Mouse (Mus musculus) myocyte (in vitro differentiated cells): ENCODE measurements at regions not wholly inside any gene's neighbourhood (a gene's known extent, or its start where the extent isn't known, plus 50 kb on each side); places are given as distances from the start of the nearest gene placed in this dataset.
A peak's percentile ranks its signal among the peaks of the same experiment; 100 is the strongest.

Source experiments
- H3K27me3 ChIP-seq: one replicate; pipeline ENCODE4 v1.6.1; 2011; ENCODE audit not compliant: control insufficient read depth, insufficient read depth, insufficient read length
- H3K36me3 ChIP-seq: one replicate; pipeline ENCODE4 v1.6.1; 2011; ENCODE audit not compliant: control insufficient read depth, insufficient read depth
- H3K4me2 ChIP-seq: one replicate; pipeline ENCODE4 v1.6.1; 2011; ENCODE audit warnings: low read depth, control low read depth
- H3K4me3 ChIP-seq: one replicate; pipeline ENCODE4 v1.5.1; 2011; ENCODE audit warnings: mild to moderate bottlenecking, control low read depth, moderate library complexity
- H3K79me2 ChIP-seq: one replicate; pipeline ENCODE4 v1.6.1; 2011; ENCODE audit not compliant: control insufficient read depth, insufficient read depth
- H3ac ChIP-seq: one replicate; pipeline ENCODE4 v1.6.1; 2011; ENCODE audit not compliant: control insufficient read depth, insufficient read length
- CEBPB ChIP-seq: IDR thresholded peaks from 2 replicates; pipeline ENCODE4 v1.6.1; 2011; ENCODE audit warnings: mild to moderate bottlenecking, moderate library complexity; ENCODE audit not compliant: poor library complexity, insufficient read depth, severe bottlenecking
- E2F4 ChIP-seq: IDR thresholded peaks from one replicate; pipeline ENCODE4 v1.6.1; 2011; ENCODE audit warnings: mild to moderate bottlenecking, control low read depth, moderate library complexity; ENCODE audit not compliant: insufficient read depth
- MAX ChIP-seq: IDR thresholded peaks from one replicate; pipeline ENCODE4 v1.6.1; 2011; ENCODE audit warnings: low read depth, mild to moderate bottlenecking, control low read depth
- MYOD1 ChIP-seq, 3 experiments: IDR thresholded peaks; one replicate each; pipeline ENCODE4 v1.6.1; 2011; ENCODE audit warnings: control low read depth in 2 of 3, low read depth in 2 of 3, mild to moderate bottlenecking in 2 of 3, moderate library complexity in 1 of 3; ENCODE audit not compliant: insufficient read length in 2 of 3, control insufficient read depth in 1 of 3
- MYOG ChIP-seq, 3 experiments: IDR thresholded peaks; one replicate each; pipeline ENCODE4 v1.6.1; 2011; ENCODE audit warnings: control low read depth in 2 of 3, low read depth in 2 of 3, mild to moderate bottlenecking in 2 of 3; ENCODE audit not compliant: insufficient read length in 2 of 3, control insufficient read depth in 1 of 3, insufficient read depth in 1 of 3
- POLR2A ChIP-seq: IDR thresholded peaks from one replicate; pipeline ENCODE4 v1.6.1; 2011; ENCODE audit warnings: low read depth, mild to moderate bottlenecking, control low read depth, moderate library complexity; ENCODE audit not compliant: insufficient read length
- POLR2AphosphoS2 ChIP-seq: IDR thresholded peaks from one replicate; pipeline ENCODE4 v1.6.1; 2011; ENCODE audit warnings: low read depth, control low read depth; ENCODE audit not compliant: insufficient read length
- REST ChIP-seq: IDR thresholded peaks from one replicate; pipeline ENCODE4 v1.6.1; 2011; ENCODE audit warnings: mild to moderate bottlenecking, control low read depth, moderate library complexity; ENCODE audit not compliant: insufficient read depth, insufficient read length
- SRF ChIP-seq: IDR thresholded peaks from one replicate; pipeline ENCODE4 v1.6.1; 2011; ENCODE audit warnings: low read depth; ENCODE audit not compliant: control insufficient read depth, insufficient read length
- TCF12 ChIP-seq: IDR thresholded peaks from one replicate; pipeline ENCODE4 v1.6.1; 2011; ENCODE audit warnings: mild to moderate bottlenecking, control low read depth; ENCODE audit not compliant: poor library complexity, insufficient read depth, severe bottlenecking
- TCF3 ChIP-seq: IDR thresholded peaks from one replicate; pipeline ENCODE4 v1.6.1; 2011; ENCODE audit warnings: low read depth, control low read depth; ENCODE audit not compliant: insufficient read length
- USF1 ChIP-seq: IDR thresholded peaks from one replicate; pipeline ENCODE4 v1.6.1; 2011; ENCODE audit warnings: low read depth, mild to moderate bottlenecking, control low read depth, moderate library complexity

GRCm38 (mm10) chr10:70364976-70365345, 75.3 kb upstream of the Fam13c start:
- no peak overlapping the region for H3K4me3 ChIP-seq
- no peak for TF ChIP-seq REST
- TF ChIP-seq MYOD1 (IDR thresholded peaks at IDR 0.05; ENCODE audit: control insufficient read depth in 1 of 3, insufficient read length in 2 of 3, low read depth in 2 of 3): no peak
- TF ChIP-seq TCF12: no peak
- TF ChIP-seq POLR2A: no peak
- TF ChIP-seq USF1: no peak
- TF ChIP-seq MAX: no peak
- TF ChIP-seq CEBPB: no peak
- TF ChIP-seq POLR2AphosphoS2: no peak
- no peak for TF ChIP-seq TCF3
- no peak for TF ChIP-seq MYOG (IDR thresholded peaks at IDR 0.05; ENCODE audit: control insufficient read depth in 1 of 3, insufficient read depth in 1 of 3, insufficient read length in 2 of 3, low read depth in 2 of 3)
- TF ChIP-seq SRF: no peak
- TF ChIP-seq E2F4: no peak
- H3K4me2 ChIP-seq: no peak overlapping the region
- no peaks in the 10 kb centered on the region for H3K27me3 ChIP-seq
- no peaks in the 10 kb centered on the region for H3K36me3 ChIP-seq
- no peaks in the 10 kb centered on the region for H3K79me2 ChIP-seq
- H3ac ChIP-seq: no peak overlapping the region

DNA sequence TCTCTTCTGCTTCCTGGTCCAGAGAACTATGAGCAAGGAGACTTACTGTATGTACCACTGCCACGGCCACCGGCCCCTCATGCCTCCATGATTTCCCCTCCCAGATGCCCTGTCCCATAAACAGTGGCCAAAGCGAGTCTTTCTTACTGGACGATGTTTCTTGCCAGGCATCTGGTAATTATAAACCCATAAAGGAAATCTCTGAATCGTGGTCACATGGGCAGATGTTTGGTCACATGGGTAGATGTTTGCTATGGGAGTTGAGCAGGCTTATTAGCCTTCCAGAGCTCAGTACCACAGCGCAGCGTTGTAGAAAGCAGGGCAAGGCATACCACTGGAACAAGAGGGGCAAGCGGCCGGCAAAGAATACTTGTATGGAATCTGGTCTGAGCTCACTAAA, 74.8 kb upstream of the Fam13c start:
- H3K4me3 ChIP-seq: no peak overlapping the region
- no peaks in the 10 kb centered on the region for H3K27me3 ChIP-seq
- H3ac ChIP-seq: no peak overlapping the region
- H3K4me2 ChIP-seq: no peak overlapping the region
- no peaks in the 10 kb centered on the region for H3K36me3 ChIP-seq
- no peaks in the 10 kb centered on the region for H3K79me2 ChIP-seq
- no peak for TF ChIP-seq REST
- TF ChIP-seq USF1: peak; percentile 39

- TF ChIP-seq USF1 (no peak), MYOD1 (IDR thresholded peaks at IDR 0.05; ENCODE audit: control insufficient read depth in 1 of 3, insufficient read length in 2 of 3, low read depth in 2 of 3) (no peak), REST (no peak)
Measured at GRCm38 (mm10) chr10:70367866-70368265, 72.4 kb upstream of the Fam13c start.

DNA sequence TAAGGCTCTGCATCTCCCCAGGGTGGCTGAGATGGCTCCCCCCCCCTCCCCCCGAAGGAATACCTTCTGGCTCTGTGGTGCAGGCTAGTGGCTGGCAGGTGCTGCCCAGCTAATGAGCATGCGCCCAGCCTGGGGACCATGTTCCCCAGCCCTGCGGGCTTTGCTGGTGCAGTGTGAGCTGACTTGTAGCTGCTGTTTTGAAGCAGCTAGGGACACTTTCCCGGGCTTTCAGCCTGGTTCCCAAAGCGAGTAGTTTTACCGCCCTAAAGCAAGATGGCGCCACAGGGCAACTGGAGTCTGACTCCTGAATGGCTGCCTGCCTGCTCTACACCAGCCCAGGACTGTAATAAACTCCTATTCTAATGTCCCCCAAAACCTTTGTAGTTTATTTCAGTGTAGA, 71.6 kb upstream of the Fam13c start:
- H3K4me2 ChIP-seq: no peak overlapping the region

More at GRCm38 (mm10) chr10:70367866-70368265, 72.4 kb upstream of the Fam13c start:
- Histone ChIP-seq H3K79me2 (no peaks in the 10 kb centered on the region), H3K27me3 (no peaks in the 10 kb centered on the region), H3K4me3 (no peak overlapping the region), H3K36me3 (no peaks in the 10 kb centered on the region), H3ac (no peak overlapping the region), H3K4me2 (no peak overlapping the region)

DNA sequence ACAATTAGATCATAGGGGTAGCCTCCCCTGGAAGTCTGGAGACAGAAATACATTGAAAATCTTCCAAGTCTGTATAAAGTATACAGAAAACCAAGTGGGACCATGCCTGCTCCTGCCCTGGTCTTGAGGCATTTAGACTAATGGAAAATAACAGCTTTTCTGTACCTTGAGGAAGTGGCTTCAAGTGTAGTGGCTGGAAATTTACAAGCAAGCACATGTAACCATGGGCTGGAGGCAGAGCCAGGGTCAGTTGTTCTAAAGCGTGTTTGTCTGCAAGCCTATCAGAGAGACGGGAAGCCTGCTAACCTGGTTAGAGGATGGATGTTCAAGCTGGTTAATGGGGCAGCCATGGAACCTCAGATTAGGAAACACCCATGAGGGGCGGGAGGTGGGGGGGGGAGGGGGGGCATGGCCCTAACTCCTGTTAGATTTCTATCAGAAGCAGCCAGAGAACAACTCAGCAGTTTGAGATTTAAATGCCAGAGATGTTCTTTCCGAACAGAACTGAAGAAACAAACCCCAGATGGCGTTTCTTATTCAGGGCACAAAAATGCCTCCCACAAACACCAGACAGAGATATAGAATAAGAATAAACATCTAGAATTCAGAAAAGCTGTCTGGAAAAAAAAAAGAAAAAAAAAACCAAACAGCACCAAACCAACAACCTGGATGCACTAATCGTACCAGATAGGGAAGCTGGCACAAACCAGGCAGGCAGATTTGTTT, 67.7 kb upstream of the Fam13c start:
- no peak overlapping the region for H3K4me3 ChIP-seq
- no peak for TF ChIP-seq SRF
- no peak for TF ChIP-seq MYOG (IDR thresholded peaks at IDR 0.05; ENCODE audit: control insufficient read depth in 1 of 3, insufficient read depth in 1 of 3, insufficient read length in 2 of 3, low read depth in 2 of 3)
- no peak for TF ChIP-seq CEBPB
- no peak for TF ChIP-seq MYOD1 (IDR thresholded peaks at IDR 0.05; ENCODE audit: control insufficient read depth in 1 of 3, insufficient read length in 2 of 3, low read depth in 2 of 3)
- no peak for TF ChIP-seq REST
- TF ChIP-seq POLR2A: no peak
- no peak for TF ChIP-seq USF1
- H3K36me3 ChIP-seq: no peaks in the 10 kb centered on the region
- H3K79me2 ChIP-seq: no peaks in the 10 kb centered on the region
- no peaks in the 10 kb centered on the region for H3K27me3 ChIP-seq
- no peak overlapping the region for H3K4me2 ChIP-seq
- H3ac ChIP-seq: no peak overlapping the region

More for the DNA sequence above, 71.6 kb upstream of the Fam13c start:
- TF ChIP-seq TCF3 (no peak), CEBPB (no peak), E2F4 (no peak)
- Histone ChIP-seq H3K4me3 (no peak overlapping the region), H3K36me3 (no peaks in the 10 kb centered on the region), H3ac (no peak overlapping the region), H3K27me3 (no peaks in the 10 kb centered on the region), H3K79me2 (no peaks in the 10 kb centered on the region)

- no peaks in the 10 kb centered on the region for H3K36me3 ChIP-seq
- H3K4me2 ChIP-seq: no peak overlapping the region
- H3K79me2 ChIP-seq: no peaks in the 10 kb centered on the region
- no peak overlapping the region for H3ac ChIP-seq
- no peak for TF ChIP-seq TCF3
- no peak for TF ChIP-seq SRF
- TF ChIP-seq REST: no peak
- no peak for TF ChIP-seq TCF12
- TF ChIP-seq MAX: no peak
- no peaks in the 10 kb centered on the region for H3K27me3 ChIP-seq
- no peak overlapping the region for H3K4me3 ChIP-seq
Measured at GRCm38 (mm10) chr10:70373207-70373606, 67.1 kb upstream of the Fam13c start.
